Mouse (Mus musculus): Measurements from ENCODE around the gene Pced1b. TPM values are rescaled to one million over a fixed set of nuclear protein-coding genes. Genes with fewer than 3 reads are reported as not detected.

The Pced1b gene
- polyA plus RNA-seq, 1 experiment from 2014 or later, result 10.7 TPM

GRCm38 (mm10) chr15:97372611-97373131 lies 125.8 kb downstream of the Pced1b start:
- DNase-seq (ENCODE audit: low read depth, low spot score) (no peak), ATAC-seq (no peak)
- H3K27me3 ChIP-seq, result no peaks in the 10 kb centered on the region
- TF ChIP-seq CTCF (IDR thresholded peaks at IDR 0.05), result no peak
- ChIA-PET POLR2A (interaction anchor here (1.2 kb wide), 1 partner anchor 9 kb away, joined by 3 read pairs; no protein-coding TSS in a partner anchor), CTCF (interaction anchor here (1.0 to 1.1 kb wide), 3 partner anchors 10 to 291 kb away, joined by 3 to 4 read pairs (median 3); no protein-coding TSS in a partner anchor)
- in situ Hi-C loops (cut with MboI; ENCODE audit: low pct_unique_long_range_greater_than_20kb), result no loop called here

- H3K27me3 ChIP-seq, result no peaks in the 10 kb centered on the region
- DNase-seq (ENCODE audit: low read depth, low spot score) (no peak), ATAC-seq (no peak)
- ChIA-PET POLR2A (interaction anchor here (0.7 to 1.2 kb wide), 2 partner anchors 10 to 29 kb away, joined by 3 read pairs; no protein-coding TSS in a partner anchor), CTCF (interaction anchor here (1.0 to 1.1 kb wide), 2 partner anchors 9 to 291 kb away, joined by 3 to 4 read pairs; no protein-coding TSS in a partner anchor)
- TF ChIP-seq CTCF (IDR thresholded peaks at IDR 0.05), result no peak
- in situ Hi-C loops (cut with MboI; ENCODE audit: low pct_unique_long_range_greater_than_20kb), result no loop called here
Measured at GRCm38 (mm10) chr15:97373203-97374084, 126.5 kb downstream of the Pced1b start.

- ATAC-seq (no peak), DNase-seq (ENCODE audit: low read depth, low spot score) (no peak)
- POLR2A ChIA-PET, result interaction anchor here (0.7 kb wide), 1 partner anchor 28 kb away, joined by 3 read pairs; no protein-coding TSS in a partner anchor
- no peaks in the 10 kb centered on the region for H3K27me3 ChIP-seq
- TF ChIP-seq CTCF (IDR thresholded peaks at IDR 0.05), result no peak
- CTCF ChIA-PET, result no interaction called here
- in situ Hi-C loops (cut with MboI; ENCODE audit: low pct_unique_long_range_greater_than_20kb), result no loop called here
Measured at GRCm38 (mm10) chr15:97374085-97374844, 127.4 kb downstream of the Pced1b start.

- no peaks in the 10 kb centered on the region for H3K27me3 ChIP-seq
- ATAC-seq (no peak), DNase-seq (ENCODE audit: low read depth, low spot score) (no peak)
- ChIA-PET CTCF (interaction anchor here (1.1 kb wide), 1 partner anchor 11 kb away, joined by 3 read pairs; no protein-coding TSS in a partner anchor), POLR2A (no interaction called here)
- no peak for TF ChIP-seq CTCF (IDR thresholded peaks at IDR 0.05)
- in situ Hi-C loops (cut with MboI; ENCODE audit: low pct_unique_long_range_greater_than_20kb), result no loop called here
Measured at GRCm38 (mm10) chr15:97374845-97375720, 128.2 kb downstream of the Pced1b start.

GRCm38 (mm10) chr15:97376081-97376742 lies 129.3 kb downstream of the Pced1b start:
- DNase-seq (ENCODE audit: low read depth, low spot score) (no peak), ATAC-seq (no peak)
- ChIA-PET CTCF (interaction anchor here (1.1 kb wide), 1 partner anchor 10 kb away, joined by 3 read pairs; no protein-coding TSS in a partner anchor), POLR2A (no interaction called here)
- in situ Hi-C loops (cut with MboI; ENCODE audit: low pct_unique_long_range_greater_than_20kb), result no loop called here
- no peak for TF ChIP-seq CTCF (IDR thresholded peaks at IDR 0.05)
- H3K27me3 ChIP-seq, result no peaks in the 10 kb centered on the region

GRCm38 (mm10) chr15:97376792-97377222 lies 129.9 kb downstream of the Pced1b start:
- DNase-seq (ENCODE audit: low read depth, low spot score) (no peak), ATAC-seq (no peak)
- no peak for TF ChIP-seq CTCF (IDR thresholded peaks at IDR 0.05)
- CTCF ChIA-PET, result no interaction called here
- POLR2A ChIA-PET, result no interaction called here
- in situ Hi-C loops (cut with MboI; ENCODE audit: low pct_unique_long_range_greater_than_20kb), result no loop called here
- H3K27me3 ChIP-seq, result no peaks in the 10 kb centered on the region

GRCm38 (mm10) chr15:97378061-97378460 lies 131.2 kb downstream of the Pced1b start:
- CTCF ChIA-PET, result interaction anchor here (0.9 kb wide), 1 partner anchor 26 kb away, joined by 4 read pairs; no protein-coding TSS in a partner anchor
- in situ Hi-C loops (cut with MboI; ENCODE audit: low pct_unique_long_range_greater_than_20kb), result no loop called here

GRCm38 (mm10) chr15:97379489-97380304 lies 132.8 kb downstream of the Pced1b start:
- no peaks in the 10 kb centered on the region for H3K27me3 ChIP-seq
- in situ Hi-C loops (cut with MboI; ENCODE audit: low pct_unique_long_range_greater_than_20kb), result no loop called here
- POLR2A ChIA-PET, result interaction anchor here (0.6 kb wide), 2 partner anchors 17 to 40 kb away, joined by 3 read pairs; no protein-coding TSS in a partner anchor
- DNase-seq (ENCODE audit: low read depth, low spot score), result no peak
- TF ChIP-seq CTCF (IDR thresholded peaks at IDR 0.05), result no peak
- CTCF ChIA-PET, result no interaction called here
- ATAC-seq, result no peak

More at GRCm38 (mm10) chr15:97378061-97378460, 131.2 kb downstream of the Pced1b start:
- no peak for TF ChIP-seq CTCF (IDR thresholded peaks at IDR 0.05)
- H3K27me3 ChIP-seq, result no peaks in the 10 kb centered on the region
- ATAC-seq, result no peak
- POLR2A ChIA-PET, result interaction anchor here (0.6 kb wide), 1 partner anchor 31 kb away, joined by 3 read pairs; no protein-coding TSS in a partner anchor
- DNase-seq (ENCODE audit: low read depth, low spot score), result no peak

Data from Patski (cell line).